Mouse (Mus musculus) forebrain, embryonic 14.5 days (tissue): ENCODE measurements around the gene Gm17545. TPM values are rescaled to one million over a fixed set of nuclear protein-coding genes. Genes with fewer than 3 reads are reported as not detected.

Experiments
- polyA plus RNA-seq: library from polyadenylated mRNA; unstranded; fragments of >200 nt; fragmentation: Nextera tagmentation; extraction: Ambion mirVana; gene quantifications from 2 replicates; pipeline ENCODE4 v1.2.1, GENCODE M21; 2014

Gene Gm17545
- polyA plus RNA-seq, 1 experiment from 2014 or later = not detected

Other genes starting within 250 kb of the Gm17545 start
- 8.9 and 12.9 TPM in 2 replicates for gene Zfp809, start 228.6 kb upstream of the Gm17545 start, polyA plus RNA-seq
- 14.0 and 15.3 TPM in 2 replicates for gene Zfp599, start 194.4 kb upstream of the Gm17545 start, polyA plus RNA-seq
- 24.8 and 30.4 TPM in 2 replicates for gene Zfp810, start 146.6 kb upstream of the Gm17545 start, polyA plus RNA-seq
- 15.7 and 16.5 TPM in 2 replicates for gene Anln, start 65.1 kb upstream of the Gm17545 start, polyA plus RNA-seq
- gene 9530077C05Rik, start 42.8 kb upstream of the Gm17545 start, polyA plus RNA-seq = 12.2 and 13.9 TPM in 2 replicates
- 60.8 and 62.4 TPM in 2 replicates for gene Rp9, start 15.5 kb downstream of the Gm17545 start, polyA plus RNA-seq
- gene Bbs9, start 21.4 kb downstream of the Gm17545 start, polyA plus RNA-seq = 18.1 and 19.8 TPM in 2 replicates